Mouse (Mus musculus): ENCODE measurements around the gene Proca1. TPM values are rescaled to one million over a fixed set of nuclear protein-coding genes. Genes with fewer than 3 reads are reported as not detected.

Gene Proca1
- polyA plus RNA-seq, 1 experiment from 2014 or later = 2.3 TPM

DNA sequence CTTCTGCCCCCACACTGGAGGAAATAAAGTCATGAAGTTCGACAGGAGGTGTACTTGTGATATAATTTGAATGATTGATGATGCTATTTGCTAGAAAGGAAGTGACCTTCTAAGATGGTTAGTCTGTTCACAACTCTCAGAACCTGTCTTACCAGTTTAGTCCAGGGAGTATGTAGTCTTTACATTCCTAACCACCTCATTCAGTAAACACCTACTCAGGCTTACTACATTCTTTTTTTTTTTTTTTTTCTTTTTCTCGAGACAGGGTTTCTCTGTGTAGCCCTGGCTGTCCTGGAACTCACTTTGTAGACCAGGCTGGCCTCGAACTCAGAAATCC is 53.8 kb downstream of the Proca1 start:
- ATAC-seq = no peak
- H3K4me2 ChIP-seq (ENCODE audit: low read length) = peak overlapping the region; percentile 69
- H3K9ac ChIP-seq (ENCODE audit: low read depth, low read length) = no peak overlapping the region
- H3K4me3 ChIP-seq (ENCODE audit: low read depth, low read length) = peak overlapping the region; percentile 95; the same call in 1 of the 2 replicates
- H3K4me1 ChIP-seq (ENCODE audit: control insufficient read depth, insufficient read depth, low read length) = peaks cover 42% of the 10 kb centered on the region
- 83% methylated on average over 3 of the region's 3 CpGs for WGBS
- no peak overlapping the region for H3K27ac ChIP-seq (ENCODE audit: low read length)
- no peaks in the 10 kb centered on the region for H3K9me3 ChIP-seq (replicated peaks; ENCODE audit: control insufficient read depth, low read length, poor library complexity, severe bottlenecking)
- H3K36me3 ChIP-seq (ENCODE audit: control insufficient read depth, insufficient read depth, low read length) = peaks cover 3% of the 10 kb centered on the region; the same call in 1 of the 2 replicates
- H3K27me3 ChIP-seq (ENCODE audit: control insufficient read depth, insufficient read depth, low read depth, low read length) = no peaks in the 10 kb centered on the region

GRCm38 (mm10) chr11:78247727-78248140 is 54.5 kb downstream of the Proca1 start:
- Histone ChIP-seq H3K4me3 (ENCODE audit: low read depth, low read length) (no peak overlapping the region), H3K27ac (ENCODE audit: low read length) (no peak overlapping the region), H3K36me3 (ENCODE audit: control insufficient read depth, insufficient read depth, low read length) (peaks cover 9% of the 10 kb centered on the region; the same call in 1 of the 2 replicates), H3K27me3 (ENCODE audit: control insufficient read depth, insufficient read depth, low read depth, low read length) (no peaks in the 10 kb centered on the region), H3K4me1 (ENCODE audit: control insufficient read depth, insufficient read depth, low read length) (peaks cover 39% of the 10 kb centered on the region), H3K4me2 (ENCODE audit: low read length) (no peak overlapping the region), H3K9me3 (replicated peaks; ENCODE audit: control insufficient read depth, low read length, poor library complexity, severe bottlenecking) (no peaks in the 10 kb centered on the region), H3K9ac (ENCODE audit: low read depth, low read length) (no peak overlapping the region)
- WGBS = 65% methylated on average over 4 of the region's 4 CpGs
- ATAC-seq = no peak

Small RNAs within 50 kb of the gene (microRNA-seq; reads per million reads assigned to microRNA genes)
- gene Mir7653 = 0.52 reads per million

Other genes with a start within 250 kb of the Proca1 start
- 11.8 and 17.8 TPM in 2 replicates for gene Phf12, start 210.6 kb upstream of the Proca1 start, polyA plus RNA-seq (2015; fragmentation: Nextera tagmentation; extraction: Ambion mirVana)
- 50.5 and 53.3 TPM in 2 replicates for gene Dhrs13, start 161.1 kb upstream of the Proca1 start, polyA plus RNA-seq (2015; fragmentation: Nextera tagmentation; extraction: Ambion mirVana)
- 71.7 and 83.4 TPM in 2 replicates for gene Flot2, start 155.5 kb upstream of the Proca1 start, polyA plus RNA-seq (2015; fragmentation: Nextera tagmentation; extraction: Ambion mirVana)
- gene Eral1, start 113.0 kb upstream of the Proca1 start, polyA plus RNA-seq (2015; fragmentation: Nextera tagmentation; extraction: Ambion mirVana) = 32.8 and 33.3 TPM in 2 replicates
- 27.7 and 28.7 TPM in 2 replicates for gene Fam222b, start 98.7 kb upstream of the Proca1 start, polyA plus RNA-seq (2015; fragmentation: Nextera tagmentation; extraction: Ambion mirVana)
- gene Traf4, start 27.8 kb upstream of the Proca1 start, polyA plus RNA-seq (2015; fragmentation: Nextera tagmentation; extraction: Ambion mirVana) = 83.8 and 93.2 TPM in 2 replicates
- gene Nek8, start 16.7 kb upstream of the Proca1 start, polyA plus RNA-seq (2015; fragmentation: Nextera tagmentation; extraction: Ambion mirVana) = 4.8 and 6.6 TPM in 2 replicates
- gene Tlcd1, start 16.7 kb upstream of the Proca1 start, polyA plus RNA-seq (2015; fragmentation: Nextera tagmentation; extraction: Ambion mirVana) = 7.4 and 10.1 TPM in 2 replicates
- gene Rpl23a, start 9.8 kb upstream of the Proca1 start, polyA plus RNA-seq (2015; fragmentation: Nextera tagmentation; extraction: Ambion mirVana) = 698 and 713 TPM in 2 replicates
- 49.9 and 55.7 TPM in 2 replicates for gene Rab34, start 5.0 kb upstream of the Proca1 start, polyA plus RNA-seq (2015; fragmentation: Nextera tagmentation; extraction: Ambion mirVana)
- gene Sdf2, start 52.4 kb downstream of the Proca1 start, polyA plus RNA-seq (2015; fragmentation: Nextera tagmentation; extraction: Ambion mirVana) = 89.6 and 92.8 TPM in 2 replicates
- gene Supt6, start 52.6 kb downstream of the Proca1 start, polyA plus RNA-seq (2015; fragmentation: Nextera tagmentation; extraction: Ambion mirVana) = 27.5 and 30.7 TPM in 2 replicates
- gene 2610507B11Rik, start 68.4 kb downstream of the Proca1 start, polyA plus RNA-seq (2015; fragmentation: Nextera tagmentation; extraction: Ambion mirVana) = 50.1 and 58.7 TPM in 2 replicates
- gene BC030499, start 97.4 kb downstream of the Proca1 start, polyA plus RNA-seq (2015; fragmentation: Nextera tagmentation; extraction: Ambion mirVana) = 0.15 and 0.25 TPM in 2 replicates
- gene Spag5, start 108.1 kb downstream of the Proca1 start, polyA plus RNA-seq (2015; fragmentation: Nextera tagmentation; extraction: Ambion mirVana) = 4.2 and 6.5 TPM in 2 replicates
- 87.2 and 154 TPM in 2 replicates for gene Aldoc, start 129.6 kb downstream of the Proca1 start, polyA plus RNA-seq (2015; fragmentation: Nextera tagmentation; extraction: Ambion mirVana)
- gene Pigs, start 135.0 kb downstream of the Proca1 start, polyA plus RNA-seq (2015; fragmentation: Nextera tagmentation; extraction: Ambion mirVana) = 70.7 and 79.0 TPM in 2 replicates
- 77.2 and 81.8 TPM in 2 replicates for gene Unc119, start 150.1 kb downstream of the Proca1 start, polyA plus RNA-seq (2015; fragmentation: Nextera tagmentation; extraction: Ambion mirVana)
- gene Foxn1, start 193.2 kb downstream of the Proca1 start, polyA plus RNA-seq (2015; fragmentation: Nextera tagmentation; extraction: Ambion mirVana) = not detected in 2 replicates
- not detected in 2 replicates for gene Slc13a2, start 228.8 kb downstream of the Proca1 start, polyA plus RNA-seq (2015; fragmentation: Nextera tagmentation; extraction: Ambion mirVana)